Mouse (Mus musculus) intestine, postnatal 0 days (tissue): ENCODE results near the gene Astl. TPM values are rescaled to one million over a fixed set of nuclear protein-coding genes. Genes with fewer than 3 reads are reported as not detected.
A peak's percentile ranks its signal among the peaks of the same experiment; 100 is the strongest.

Source experiments
- ATAC-seq: fragments of 200-750 bp; cut with Nextera tagmentation; 2 replicates; pipeline ENCODE4 v1.8.0; 2017; ENCODE audit warnings: mild to moderate bottlenecking, moderate TSS enrichment, moderate library complexity
- H3K27ac ChIP-seq: fragments of 300-500 bp; sonication (generic); 2 replicates; pipeline ENCODE4 v1.5.1; 2014; ENCODE audit warnings: mild to moderate bottlenecking, low read depth, low read length, moderate library complexity
- H3K27me3 ChIP-seq: fragments of 300-500 bp; sonication (generic); replicated peaks from 2 replicates; pipeline ENCODE4 v1.6.1; 2014; ENCODE audit warnings: low read length, mixed read lengths; ENCODE audit not compliant: control insufficient read depth, insufficient read depth
- H3K36me3 ChIP-seq: fragments of 300-500 bp; sonication (generic); 2 replicates; pipeline ENCODE4 v1.6.1; 2014; ENCODE audit warnings: mild to moderate bottlenecking, moderate library complexity; ENCODE audit not compliant: control insufficient read depth, insufficient read depth
- H3K4me1 ChIP-seq: fragments of 300-500 bp; sonication (generic); replicated peaks from 2 replicates; pipeline ENCODE4 v1.6.1; 2014; ENCODE audit warnings: antibody characterized with exemption, low read length, mixed read lengths; ENCODE audit not compliant: control insufficient read depth, insufficient read depth
- H3K4me2 ChIP-seq: fragments of 300-500 bp; sonication (generic); replicated peaks from 2 replicates; pipeline ENCODE4 v1.6.1; 2014; ENCODE audit warnings: low read depth, mild to moderate bottlenecking, moderate library complexity
- H3K4me3 ChIP-seq: fragments of 300-500 bp; sonication (generic); 2 replicates; pipeline ENCODE4 v1.5.1; 2014; ENCODE audit warnings: low read depth, low read length
- H3K9ac ChIP-seq: fragments of 300-500 bp; sonication (generic); 2 replicates; pipeline ENCODE4 v1.6.1; 2014; ENCODE audit warnings: mild to moderate bottlenecking, low read depth, low read length
- H3K9me3 ChIP-seq: fragments of 300-500 bp; sonication (generic); 2 replicates; pipeline ENCODE4 v1.6.1; 2016; ENCODE audit warnings: mixed run types; ENCODE audit not compliant: control insufficient read depth
- CTCF ChIP-seq: sonication (generic); IDR thresholded peaks from 2 replicates; pipeline ENCODE4 v1.5.1; 2016; ENCODE audit warnings: low read depth, mild to moderate bottlenecking, control low read depth, antibody characterized with exemption, moderate library complexity
- WGBS: fragments of 180-500 bp; shearing (Covaris S2); extraction: QIAGEN DNeasy Blood & Tissue Kit; methylation state at CpG from one replicate; pipeline ENCODE4 v1.1.7; 2014; 5-methylcytosine and 5-hydroxymethylcytosine counted together
- polyA plus RNA-seq: library from polyadenylated mRNA; unstranded; fragments of >200 nt; fragmentation: Nextera tagmentation; extraction: Ambion mirVana; gene quantifications from 2 replicates; pipeline ENCODE4 v1.2.1, GENCODE M21; 2015

Gene Astl
- polyA plus RNA-seq, 1 experiment from 2014 or later = not detected

DNA sequence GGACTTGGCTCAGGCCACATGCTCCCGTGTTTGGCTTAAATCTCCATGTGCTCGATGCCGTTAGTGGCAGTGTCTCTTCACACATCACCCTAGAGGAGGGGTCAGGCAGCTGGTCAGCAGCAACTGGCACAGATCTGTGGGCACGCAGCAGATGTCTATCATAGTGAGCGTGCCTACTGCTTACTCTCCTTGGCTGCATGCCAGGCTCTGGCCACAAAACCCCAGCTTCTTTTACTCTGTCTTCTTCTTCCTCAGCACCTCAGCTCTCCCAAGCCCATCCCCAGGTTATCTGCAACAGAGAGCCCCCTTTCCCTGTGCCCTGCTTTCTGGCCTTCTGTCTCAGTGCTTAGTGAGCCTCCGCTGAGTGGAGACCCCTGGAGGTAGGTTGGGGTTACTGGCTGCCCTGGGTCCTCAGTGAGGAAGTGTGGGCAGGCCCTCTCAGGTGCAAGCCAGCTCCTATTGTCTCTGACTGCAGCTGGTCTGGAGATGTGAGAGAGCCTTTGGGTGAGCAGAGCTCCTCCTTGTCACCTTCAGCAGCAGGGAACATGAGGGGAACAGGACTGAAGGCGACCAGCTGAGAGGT, 37.4 kb downstream of the Astl start:
- Histone ChIP-seq H3K4me3 (no peak overlapping the region), H3K27ac (no peak overlapping the region), H3K4me1 (no peaks in the 10 kb centered on the region), H3K36me3 (no peaks in the 10 kb centered on the region), H3K27me3 (no peaks in the 10 kb centered on the region), H3K9ac (no peak overlapping the region), H3K9me3 (no peaks in the 10 kb centered on the region), H3K4me2 (no peak overlapping the region)
- WGBS = 51% methylated on average over 7 of the region's 7 CpGs
- no peak for ATAC-seq
- peak; percentile 64 for TF ChIP-seq CTCF

DNA sequence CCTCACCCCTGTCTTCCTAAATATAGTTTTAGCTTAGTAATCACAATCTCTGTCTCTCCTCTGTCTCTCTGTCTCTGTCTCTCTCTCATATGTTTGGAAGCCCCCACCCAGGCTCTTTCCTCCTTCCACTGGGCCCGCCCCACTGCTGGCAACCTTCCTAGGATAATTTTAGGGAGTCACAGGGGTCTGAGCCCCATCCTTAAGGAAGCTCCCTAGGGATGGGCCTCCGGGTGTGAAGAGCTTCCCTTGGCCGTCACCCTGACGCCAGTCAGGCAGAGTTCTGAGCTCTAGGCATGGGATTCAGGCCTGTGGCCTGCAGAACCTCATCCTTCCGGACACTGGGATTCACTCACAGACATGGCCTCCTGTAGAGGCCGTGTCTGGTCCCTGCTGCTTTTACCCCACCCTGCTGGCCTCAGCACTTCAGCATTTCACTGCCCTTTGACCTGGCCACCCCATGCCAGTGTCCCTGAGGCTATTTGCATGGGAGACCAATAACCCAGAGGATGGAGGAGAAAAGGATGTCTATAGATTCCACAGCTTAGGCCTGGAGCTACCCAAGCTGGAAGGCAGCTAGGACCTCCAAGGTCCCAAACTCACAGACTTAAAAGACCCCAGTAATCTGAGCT, 38.1 kb downstream of the Astl start:
- WGBS = 75% methylated on average over 6 of the region's 6 CpGs
- H3K36me3 ChIP-seq = no peaks in the 10 kb centered on the region
- no peak for ATAC-seq

DNA sequence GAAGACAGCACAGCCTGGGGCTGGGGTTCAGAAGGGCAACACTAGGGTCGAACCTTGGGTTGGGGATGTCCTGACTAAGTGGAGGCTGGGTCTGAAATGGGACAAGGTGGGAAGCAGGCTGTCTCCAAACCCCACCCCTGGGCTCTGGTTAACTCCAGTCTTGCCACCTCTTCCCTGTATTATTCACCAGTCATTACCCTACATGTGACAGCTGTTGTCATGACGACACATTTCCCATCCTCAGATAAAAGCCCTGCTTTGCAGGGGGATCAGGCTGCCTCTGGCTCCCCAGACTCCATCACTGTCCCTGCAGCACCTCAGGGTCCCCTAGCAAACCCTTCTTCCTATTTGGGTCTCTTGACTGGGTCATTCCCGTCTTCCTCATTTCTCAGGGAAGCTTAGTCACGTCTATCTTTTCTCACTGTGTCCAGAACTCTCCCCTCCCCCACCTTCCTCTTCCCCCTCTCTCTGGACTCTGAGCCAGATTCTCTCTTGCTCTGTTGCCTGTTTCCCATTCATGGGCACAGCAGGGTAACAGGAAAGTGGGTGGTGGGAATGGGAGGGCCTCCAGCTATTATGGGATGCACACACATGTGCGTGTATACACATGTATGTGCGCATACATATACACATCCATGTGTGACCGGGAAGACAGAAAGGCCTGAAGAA, 39.6 kb downstream of the Astl start:
- WGBS = 74% methylated on average over 7 of the region's 7 CpGs
- Histone ChIP-seq H3K9ac (no peak overlapping the region), H3K36me3 (no peaks in the 10 kb centered on the region), H3K4me1 (no peaks in the 10 kb centered on the region), H3K9me3 (no peaks in the 10 kb centered on the region), H3K27ac (no peak overlapping the region), H3K4me3 (no peak overlapping the region), H3K27me3 (no peaks in the 10 kb centered on the region), H3K4me2 (no peak overlapping the region)
- no peak for ATAC-seq
- TF ChIP-seq CTCF = no peak

More for the DNA sequence above, 38.1 kb downstream of the Astl start:
- no peak for TF ChIP-seq CTCF
- Histone ChIP-seq H3K4me1 (no peaks in the 10 kb centered on the region), H3K9ac (no peak overlapping the region), H3K4me3 (no peak overlapping the region), H3K9me3 (no peaks in the 10 kb centered on the region), H3K27me3 (no peaks in the 10 kb centered on the region), H3K4me2 (no peak overlapping the region), H3K27ac (no peak overlapping the region)

DNA sequence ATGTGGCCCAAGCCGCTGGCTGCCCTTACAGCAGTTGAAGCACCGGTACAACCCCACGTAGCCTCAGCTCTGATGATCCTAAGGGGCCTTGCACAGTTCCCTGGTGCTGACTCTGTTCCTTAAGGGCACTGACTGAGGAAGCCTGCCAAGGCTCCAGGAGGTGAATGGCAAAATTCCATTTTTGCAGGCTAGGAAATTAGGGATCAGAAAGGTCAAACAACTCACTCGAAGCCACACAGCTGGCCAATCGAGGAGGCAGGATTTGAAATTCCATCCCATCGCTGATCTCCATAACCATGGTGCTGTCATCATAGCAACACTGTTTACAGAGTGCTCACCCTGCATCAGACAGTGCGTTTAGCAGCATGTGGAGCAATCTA, 40.2 kb downstream of the Astl start:
- H3K4me1 ChIP-seq = no peaks in the 10 kb centered on the region
- no peak for TF ChIP-seq CTCF
- H3K4me3 ChIP-seq = no peak overlapping the region
- no peaks in the 10 kb centered on the region for H3K9me3 ChIP-seq
- H3K36me3 ChIP-seq = no peaks in the 10 kb centered on the region
- no peak overlapping the region for H3K4me2 ChIP-seq
- H3K27ac ChIP-seq = no peak overlapping the region
- no peak for ATAC-seq
- 49% methylated on average over 7 of the region's 7 CpGs for WGBS
- H3K9ac ChIP-seq = no peak overlapping the region
- H3K27me3 ChIP-seq = no peaks in the 10 kb centered on the region

DNA sequence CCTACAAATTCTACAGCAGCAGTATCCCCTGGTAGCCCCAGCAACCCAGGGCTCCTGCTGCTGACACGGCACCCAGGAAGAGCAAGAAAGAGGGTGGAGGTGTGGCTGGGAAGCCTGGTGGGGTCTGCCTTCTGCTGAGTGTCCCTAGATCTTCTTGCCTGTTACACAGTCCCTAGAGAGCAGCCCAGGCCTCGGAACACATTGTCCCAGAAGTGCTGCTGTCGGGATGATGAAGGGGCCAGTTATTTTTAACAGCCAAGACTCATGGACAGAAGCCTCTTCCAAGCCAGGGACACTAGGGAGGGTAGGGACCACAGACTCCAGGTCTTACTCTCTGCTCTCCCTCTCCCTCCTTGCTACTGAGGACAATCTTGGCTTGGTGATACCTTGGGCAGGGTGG, 40.8 kb downstream of the Astl start:
- Histone ChIP-seq H3K4me3 (no peak overlapping the region), H3K4me1 (no peaks in the 10 kb centered on the region), H3K27ac (no peak overlapping the region), H3K27me3 (no peaks in the 10 kb centered on the region), H3K9ac (no peak overlapping the region), H3K9me3 (no peaks in the 10 kb centered on the region), H3K4me2 (no peak overlapping the region), H3K36me3 (no peaks in the 10 kb centered on the region)
- TF ChIP-seq CTCF = no peak
- 62% methylated on average over 3 of the region's 3 CpGs for WGBS
- ATAC-seq = no peak

DNA sequence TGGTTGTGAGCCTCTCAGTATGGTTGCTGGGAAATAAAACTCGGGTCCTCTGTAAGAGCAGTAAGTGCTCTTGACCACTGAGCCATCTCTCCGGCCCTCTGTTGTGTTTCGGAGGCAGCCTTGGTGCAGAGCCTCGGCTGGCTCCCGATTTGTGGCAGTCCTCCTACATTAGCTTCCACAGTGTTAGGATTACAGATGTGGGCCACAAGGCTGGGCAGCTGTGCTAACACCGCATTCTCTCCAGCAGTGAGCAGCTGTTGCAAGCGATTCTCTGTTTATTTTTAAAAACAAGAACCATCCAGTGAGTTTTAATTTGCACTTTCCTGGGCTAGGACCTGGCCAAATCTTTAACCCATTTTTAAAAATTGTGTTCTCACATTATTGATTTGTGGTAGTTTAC, 45.4 kb downstream of the Astl start:
- no peaks in the 10 kb centered on the region for H3K9me3 ChIP-seq
- no peak for TF ChIP-seq CTCF
- no peaks in the 10 kb centered on the region for H3K36me3 ChIP-seq
- H3K4me1 ChIP-seq = no peaks in the 10 kb centered on the region
- no peak overlapping the region for H3K4me2 ChIP-seq
- H3K4me3 ChIP-seq = no peak overlapping the region
- no peak for ATAC-seq
- H3K9ac ChIP-seq = no peak overlapping the region
- H3K27ac ChIP-seq = no peak overlapping the region
- no peaks in the 10 kb centered on the region for H3K27me3 ChIP-seq
- 56% methylated on average over 7 of the region's 7 CpGs for WGBS
